Mouse (Mus musculus): ENCODE results near the gene Gm28043.

- no peak for TF ChIP-seq CTCF (IDR thresholded peaks at IDR 0.05; ENCODE audit: low read depth)
- TF ChIP-seq EP300 (optimal IDR thresholded peaks at IDR 0.05): no peak
Observed at GRCm38 (mm10) chr17:29720755-29721365, 106.2 kb downstream of the Gm28043 start.

Measured in stomach, postnatal 0 days (tissue).